Mouse (Mus musculus) embryonic facial prominence, embryonic 15.5 days (tissue): ENCODE results near the gene Cyp11a1. TPM values are rescaled to one million over a fixed set of nuclear protein-coding genes. Genes with fewer than 3 reads are reported as not detected.

Experiments
- ATAC-seq: fragments of 200-750 bp; cut with Nextera tagmentation; 2 replicates; pipeline ENCODE4 v1.8.0; 2017; ENCODE audit warnings: low read depth, moderate TSS enrichment; ENCODE audit not compliant: insufficient number of reproducible peaks, low FRiP score, low TSS enrichment
- H3K27ac ChIP-seq: fragments of 300-500 bp; sonication (generic); replicated peaks from 2 replicates; pipeline ENCODE4 v1.5.1; 2015; ENCODE audit warnings: mild to moderate bottlenecking, inconsistent platforms
- H3K27me3 ChIP-seq: fragments of 300-500 bp; sonication (generic); 2 replicates; pipeline ENCODE4 v1.6.1; 2015; ENCODE audit warnings: inconsistent platforms
- H3K36me3 ChIP-seq: fragments of 300-500 bp; sonication (generic); 2 replicates; pipeline ENCODE4 v1.6.1; 2015; ENCODE audit warnings: mild to moderate bottlenecking, inconsistent platforms
- H3K4me1 ChIP-seq: fragments of 300-500 bp; sonication (generic); 2 replicates; pipeline ENCODE4 v1.6.1; 2015; ENCODE audit warnings: inconsistent platforms
- H3K4me2 ChIP-seq: fragments of 300-500 bp; sonication (generic); replicated peaks from 2 replicates; pipeline ENCODE4 v1.6.1; 2015; ENCODE audit warnings: mild to moderate bottlenecking, inconsistent platforms
- H3K4me3 ChIP-seq: fragments of 300-500 bp; sonication (generic); replicated peaks from 2 replicates; pipeline ENCODE4 v1.5.1; 2015; ENCODE audit warnings: mild to moderate bottlenecking, inconsistent platforms
- H3K9ac ChIP-seq: fragments of 300-500 bp; sonication (generic); 2 replicates; pipeline ENCODE4 v1.6.1; 2015; ENCODE audit warnings: inconsistent platforms
- H3K9me3 ChIP-seq: fragments of 300-500 bp; sonication (generic); replicated peaks from 2 replicates; pipeline ENCODE4 v1.6.1; 2016; ENCODE audit warnings: inconsistent platforms
- WGBS: fragments of 180-500 bp; shearing (Covaris S2); methylation state at CpG from one replicate; pipeline ENCODE4 v1.1.7; 2015; 5-methylcytosine and 5-hydroxymethylcytosine counted together
- polyA plus RNA-seq: library from polyadenylated mRNA; unstranded; fragments of >200 nt; fragmentation: Nextera tagmentation; extraction: Ambion mirVana; gene quantifications from 2 replicates; pipeline ENCODE4 v1.2.1, GENCODE M21; 2015

Gene Cyp11a1
- 9.8 and 9.9 TPM in 2 replicates for polyA plus RNA-seq

GRCm38 (mm10) chr9:58005753-58006461, at the start of gene Cyp11a1:
TSS of gene Cyp11a1 (plus strand) at chr9:58006411.
- Histone ChIP-seq H3K4me3 (no peak within 1 kb of the TSS), H3K27me3 (no peaks in the 10 kb centered on the region), H3K4me2 (no peak within 1 kb of the TSS), H3K36me3 (no peaks in the 10 kb centered on the region), H3K4me1 (peaks cover 5% of the 10 kb centered on the region; the same call in 1 of the 2 replicates), H3K27ac (no peak within 1 kb of the TSS), H3K9me3 (no peaks in the 10 kb centered on the region), H3K9ac (no peak within 1 kb of the TSS)
- 82% methylated on average over 16 of the region's 16 CpGs for WGBS
- ATAC-seq, result no peak

- 64% methylated on average over 5 of the region's 5 CpGs for WGBS
- ATAC-seq, result no peak
Observed at GRCm38 (mm10) chr9:57956838-57957236, 49.4 kb upstream of the Cyp11a1 start.

GRCm38 (mm10) chr9:57958615-57959014, 47.6 kb upstream of the Cyp11a1 start:
- no peak for ATAC-seq
- H3K27ac ChIP-seq, result no peak overlapping the region

More at GRCm38 (mm10) chr9:57956838-57957236, 49.4 kb upstream of the Cyp11a1 start:
- Histone ChIP-seq H3K9me3 (no peaks in the 10 kb centered on the region), H3K4me1 (peaks cover 6% of the 10 kb centered on the region), H3K4me2 (no peak overlapping the region), H3K36me3 (no peaks in the 10 kb centered on the region), H3K27me3 (no peaks in the 10 kb centered on the region), H3K9ac (no peak overlapping the region), H3K4me3 (no peak overlapping the region), H3K27ac (no peak overlapping the region)

GRCm38 (mm10) chr9:57959399-57959798, 46.8 kb upstream of the Cyp11a1 start:
- Histone ChIP-seq H3K9me3 (no peaks in the 10 kb centered on the region), H3K4me3 (no peak overlapping the region), H3K27me3 (no peaks in the 10 kb centered on the region), H3K9ac (no peak overlapping the region), H3K36me3 (no peaks in the 10 kb centered on the region), H3K4me2 (no peak overlapping the region), H3K4me1 (no peaks in the 10 kb centered on the region), H3K27ac (no peak overlapping the region)
- no peak for ATAC-seq
- WGBS, result 69% methylated on average over 10 of the region's 10 CpGs

More at GRCm38 (mm10) chr9:57958615-57959014, 47.6 kb upstream of the Cyp11a1 start:
- Histone ChIP-seq H3K4me1 (no peaks in the 10 kb centered on the region), H3K27me3 (no peaks in the 10 kb centered on the region), H3K4me3 (no peak overlapping the region), H3K9ac (no peak overlapping the region), H3K4me2 (no peak overlapping the region), H3K36me3 (no peaks in the 10 kb centered on the region), H3K9me3 (no peaks in the 10 kb centered on the region)
- WGBS, result 48% methylated on average over 1 of the region's 1 CpGs

- WGBS, result 90% methylated on average over 17 of the region's 17 CpGs
- ATAC-seq, result no peak
- no peaks in the 10 kb centered on the region for H3K36me3 ChIP-seq
- no peaks in the 10 kb centered on the region for H3K9me3 ChIP-seq
- no peak overlapping the region for H3K27ac ChIP-seq
- no peaks in the 10 kb centered on the region for H3K27me3 ChIP-seq
- H3K4me2 ChIP-seq, result no peak overlapping the region
- no peaks in the 10 kb centered on the region; the same call in 1 of the 2 replicates for H3K4me1 ChIP-seq
- no peak overlapping the region for H3K9ac ChIP-seq
- H3K4me3 ChIP-seq, result no peak overlapping the region
Observed at GRCm38 (mm10) chr9:57959886-57960866, 46.0 kb upstream of the Cyp11a1 start.

GRCm38 (mm10) chr9:57961226-57961625, 45.0 kb upstream of the Cyp11a1 start:
- Histone ChIP-seq H3K4me1 (no peaks in the 10 kb centered on the region; the same call in 1 of the 2 replicates), H3K9me3 (no peaks in the 10 kb centered on the region), H3K27me3 (no peaks in the 10 kb centered on the region), H3K27ac (no peak overlapping the region), H3K9ac (no peak overlapping the region), H3K4me2 (no peak overlapping the region), H3K4me3 (no peak overlapping the region), H3K36me3 (no peaks in the 10 kb centered on the region)
- ATAC-seq, result no peak
- 89% methylated on average over 15 of the region's 15 CpGs for WGBS

GRCm38 (mm10) chr9:57961863-57962778, 44.1 kb upstream of the Cyp11a1 start:
- ATAC-seq, result no peak
- no peaks in the 10 kb centered on the region for H3K27me3 ChIP-seq
- no peaks in the 10 kb centered on the region; the same call in 1 of the 2 replicates for H3K4me1 ChIP-seq
- H3K4me3 ChIP-seq, result no peak overlapping the region
- H3K4me2 ChIP-seq, result no peak overlapping the region
- H3K9me3 ChIP-seq, result no peaks in the 10 kb centered on the region
- no peaks in the 10 kb centered on the region for H3K36me3 ChIP-seq
- H3K27ac ChIP-seq, result no peak overlapping the region
- H3K9ac ChIP-seq, result no peak overlapping the region
- 66% methylated on average over 17 of the region's 17 CpGs for WGBS

GRCm38 (mm10) chr9:57963249-57963997, 42.8 kb upstream of the Cyp11a1 start:
- no peaks in the 10 kb centered on the region for H3K36me3 ChIP-seq
- H3K4me3 ChIP-seq, result no peak overlapping the region
- H3K4me1 ChIP-seq, result no peaks in the 10 kb centered on the region; the same call in 1 of the 2 replicates
- no peak overlapping the region for H3K9ac ChIP-seq
- H3K27ac ChIP-seq, result no peak overlapping the region
- 82% methylated on average over 4 of the region's 4 CpGs for WGBS
- H3K4me2 ChIP-seq, result no peak overlapping the region
- H3K9me3 ChIP-seq, result no peaks in the 10 kb centered on the region
- ATAC-seq, result no peak
- no peaks in the 10 kb centered on the region for H3K27me3 ChIP-seq

GRCm38 (mm10) chr9:57963998-57964395, 42.2 kb upstream of the Cyp11a1 start:
- 72% methylated on average over 5 of the region's 5 CpGs for WGBS
- no peaks in the 10 kb centered on the region for H3K36me3 ChIP-seq
- H3K9me3 ChIP-seq, result no peaks in the 10 kb centered on the region
- H3K27ac ChIP-seq, result no peak overlapping the region
- H3K4me1 ChIP-seq, result no peaks in the 10 kb centered on the region; the same call in 1 of the 2 replicates
- H3K4me2 ChIP-seq, result no peak overlapping the region
- no peaks in the 10 kb centered on the region for H3K27me3 ChIP-seq
- ATAC-seq, result no peak
- no peak overlapping the region for H3K9ac ChIP-seq
- H3K4me3 ChIP-seq, result no peak overlapping the region
